Mouse (Mus musculus): Measurements from ENCODE around the gene Gm42669. TPM values are rescaled to one million over a fixed set of nuclear protein-coding genes. Genes with fewer than 3 reads are reported as not detected.

Gene Gm42669
- total and polyA plus RNA-seq, 2 experiments from 2014 or later, result 0.21 to 0.29 TPM

DNA sequence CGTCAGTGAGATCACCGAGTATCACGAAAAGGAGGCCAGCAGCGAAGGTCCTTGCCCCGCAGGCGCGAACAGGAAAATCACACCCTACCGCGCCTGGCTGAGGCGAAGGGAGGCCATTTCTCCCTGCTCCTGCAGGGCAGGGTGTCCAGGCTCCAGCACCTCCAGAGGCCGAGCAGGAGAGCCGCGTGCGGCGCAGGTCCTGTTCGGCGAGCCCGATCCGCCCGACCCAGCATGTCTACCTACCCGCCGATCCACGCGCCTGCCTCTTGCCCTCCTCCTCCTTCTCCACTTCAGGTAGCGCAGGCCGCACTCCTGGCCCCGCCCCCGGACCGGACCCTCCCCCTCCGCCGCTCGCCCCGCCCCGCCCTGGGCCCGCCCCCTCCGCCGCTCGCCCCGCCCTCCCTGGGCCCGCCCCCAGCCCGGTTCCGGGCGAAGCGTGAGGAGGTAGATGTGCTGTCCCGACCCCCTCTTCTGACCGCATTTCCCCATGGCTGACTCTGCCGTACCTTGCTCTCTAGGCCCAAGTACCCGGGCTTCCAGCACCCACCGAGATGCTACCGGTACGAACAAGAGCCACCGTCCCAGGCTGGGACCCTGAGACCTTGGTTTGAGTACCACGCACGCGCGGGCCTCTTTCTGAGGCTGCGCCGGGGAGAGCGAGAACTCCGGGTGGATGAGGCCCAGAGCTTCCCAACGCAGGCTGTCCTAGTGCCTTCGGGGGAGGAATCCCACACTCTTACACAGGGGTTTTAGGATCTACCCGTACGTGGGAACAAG lies 90.1 kb downstream of the Gm42669 start, which contains the start of the genes Rpap2 and Glmn:
Gene Rpap2, plus strand, starts transcription at position 73 of the 777 bp plus-strand sequence.
Gene Glmn, minus strand, starts transcription at position 588 of the 777 bp plus-strand sequence.
- no peaks in the 10 kb centered on the region for H3K9me3 ChIP-seq (ENCODE audit: low read length)
- peak within 1 kb of the TSS; percentile 91 for H3K27ac ChIP-seq (ENCODE audit: low read depth, low read length)
- peak; percentile 94 for DNase-seq
- WGBS, result 1% methylated on average over 56 of the region's 64 CpGs
- TF ChIP-seq CTCF (IDR thresholded peaks at IDR 0.05; ENCODE audit: low read depth), result 0 out of 2 replicates have a peak, but pooled peaks have one; percentile 18
- H3K9ac ChIP-seq, result peak within 1 kb of the TSS; percentile 81
- 0 out of 2 replicates have a peak, but pooled peaks cover 5% of the 10 kb centered on the region for H3K4me1 ChIP-seq (ENCODE audit: insufficient read depth)
- H3K4me3 ChIP-seq (ENCODE audit: low read depth, low read length), result peak within 1 kb of the TSS; percentile 73
- peak; percentile 97 for ATAC-seq
- no peaks in the 10 kb centered on the region for H3K27me3 ChIP-seq (ENCODE audit: insufficient read depth, low read length)
- H3K4me2 ChIP-seq (ENCODE audit: low read depth), result peak within 1 kb of the TSS; percentile 67
- peaks cover 12% of the 10 kb centered on the region for H3K36me3 ChIP-seq (ENCODE audit: insufficient read depth)

DNA sequence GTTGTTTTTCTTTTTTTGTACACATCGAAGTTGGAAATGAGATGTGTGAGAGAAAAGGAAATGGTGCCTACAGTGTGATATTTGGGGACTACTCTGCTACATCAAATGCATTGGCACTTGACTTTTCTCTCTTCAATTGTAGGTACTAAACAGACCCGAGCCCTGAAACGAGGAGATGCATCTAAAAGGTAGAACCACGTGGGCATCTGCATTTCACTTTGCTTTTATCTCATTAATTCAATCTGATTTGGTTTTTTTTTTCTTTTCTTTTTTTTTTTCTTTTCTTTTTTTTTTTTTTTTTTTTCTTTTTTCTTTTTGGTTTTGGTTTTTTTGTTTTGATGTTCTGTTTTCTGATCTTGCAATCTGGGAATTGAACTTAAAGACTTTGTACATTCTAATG lies 91.0 kb downstream of the Gm42669 start:
- peak overlapping the region; percentile 81; the same call in 1 of the 2 replicates for H3K9ac ChIP-seq
- no peaks in the 10 kb centered on the region for H3K9me3 ChIP-seq (ENCODE audit: low read length)
- no peak for TF ChIP-seq CTCF (IDR thresholded peaks at IDR 0.05; ENCODE audit: low read depth)
- peak overlapping the region; percentile 73 for H3K4me3 ChIP-seq (ENCODE audit: low read depth, low read length)
- H3K4me1 ChIP-seq (ENCODE audit: insufficient read depth), result 0 out of 2 replicates have a peak, but pooled peaks cover 5% of the 10 kb centered on the region
- DNase-seq (peak; percentile 1), ATAC-seq (no peak)
- H3K27me3 ChIP-seq (ENCODE audit: insufficient read depth, low read length), result no peaks in the 10 kb centered on the region
- H3K36me3 ChIP-seq (ENCODE audit: insufficient read depth), result peaks cover 18% of the 10 kb centered on the region
- 11% methylated on average over 4 of the region's 4 CpGs for WGBS
- peak overlapping the region; percentile 67 for H3K4me2 ChIP-seq (ENCODE audit: low read depth)
- peak overlapping the region; percentile 91; the same call in 1 of the 2 replicates for H3K27ac ChIP-seq (ENCODE audit: low read depth, low read length)

DNA sequence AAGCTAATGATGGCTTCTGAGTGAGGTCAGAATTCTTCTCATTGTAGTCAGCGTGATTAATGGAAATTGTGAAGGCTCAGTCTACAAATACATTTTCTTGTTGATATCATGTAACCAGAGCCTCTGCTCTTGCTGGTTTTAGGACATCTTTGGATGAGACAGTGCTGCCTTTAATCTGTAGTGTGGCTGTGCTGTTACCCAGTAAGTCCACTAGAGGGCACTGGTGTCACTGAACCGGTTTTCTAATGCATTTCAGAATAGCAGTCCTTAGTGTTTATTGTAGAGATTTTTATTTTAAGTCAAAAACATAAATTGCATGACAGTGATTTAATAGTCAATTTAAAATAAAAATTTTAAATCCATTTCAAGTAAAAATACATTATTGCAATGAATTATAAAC lies 103.8 kb downstream of the Gm42669 start:
- Histone ChIP-seq H3K9me3 (ENCODE audit: low read length) (no peaks in the 10 kb centered on the region), H3K27me3 (ENCODE audit: insufficient read depth, low read length) (no peaks in the 10 kb centered on the region), H3K36me3 (ENCODE audit: insufficient read depth) (peaks cover 14% of the 10 kb centered on the region), H3K4me2 (ENCODE audit: low read depth) (no peak overlapping the region), H3K27ac (ENCODE audit: low read depth, low read length) (no peak overlapping the region), H3K9ac (no peak overlapping the region), H3K4me1 (ENCODE audit: insufficient read depth) (no peaks in the 10 kb centered on the region), H3K4me3 (ENCODE audit: low read depth, low read length) (no peak overlapping the region)
- peak; percentile 85 for DNase-seq
- ATAC-seq, result peak; percentile 77
- peak; percentile 94 for TF ChIP-seq CTCF (IDR thresholded peaks at IDR 0.05; ENCODE audit: low read depth)
- 5% methylated on average over 2 of the region's 2 CpGs for WGBS

DNA sequence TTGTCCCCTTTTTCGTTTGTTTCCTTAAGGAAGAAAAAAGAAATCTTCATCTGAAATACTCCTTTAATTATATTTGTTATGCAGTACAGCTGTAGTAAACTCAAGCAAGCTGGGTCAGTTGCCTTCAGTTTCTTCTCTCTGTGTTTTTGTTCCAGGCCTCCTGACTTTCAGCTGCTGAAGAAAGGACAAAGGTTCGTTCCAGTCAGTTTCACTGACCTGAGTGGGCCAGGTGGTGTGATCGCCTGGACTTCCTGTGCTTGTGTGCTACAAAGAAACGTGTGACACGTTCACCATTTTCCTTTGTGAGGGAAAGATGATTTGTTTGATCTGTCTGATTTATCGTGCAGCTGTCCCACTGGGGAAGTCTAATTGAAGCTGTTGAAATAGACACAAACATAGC lies 110.6 kb downstream of the Gm42669 start:
- no peak overlapping the region for H3K4me2 ChIP-seq (ENCODE audit: low read depth)
- no peak for TF ChIP-seq CTCF (IDR thresholded peaks at IDR 0.05; ENCODE audit: low read depth)
- H3K27me3 ChIP-seq (ENCODE audit: insufficient read depth, low read length), result no peaks in the 10 kb centered on the region
- no peaks in the 10 kb centered on the region for H3K4me1 ChIP-seq (ENCODE audit: insufficient read depth)
- WGBS, result 84% methylated on average over 6 of the region's 6 CpGs
- no peak for ATAC-seq
- peaks cover 27% of the 10 kb centered on the region for H3K36me3 ChIP-seq (ENCODE audit: insufficient read depth)
- H3K9me3 ChIP-seq (ENCODE audit: low read length), result no peaks in the 10 kb centered on the region
- H3K27ac ChIP-seq (ENCODE audit: low read depth, low read length), result no peak overlapping the region
- DNase-seq, result no peak
- H3K4me3 ChIP-seq (ENCODE audit: low read depth, low read length), result no peak overlapping the region
- no peak overlapping the region for H3K9ac ChIP-seq

DNA sequence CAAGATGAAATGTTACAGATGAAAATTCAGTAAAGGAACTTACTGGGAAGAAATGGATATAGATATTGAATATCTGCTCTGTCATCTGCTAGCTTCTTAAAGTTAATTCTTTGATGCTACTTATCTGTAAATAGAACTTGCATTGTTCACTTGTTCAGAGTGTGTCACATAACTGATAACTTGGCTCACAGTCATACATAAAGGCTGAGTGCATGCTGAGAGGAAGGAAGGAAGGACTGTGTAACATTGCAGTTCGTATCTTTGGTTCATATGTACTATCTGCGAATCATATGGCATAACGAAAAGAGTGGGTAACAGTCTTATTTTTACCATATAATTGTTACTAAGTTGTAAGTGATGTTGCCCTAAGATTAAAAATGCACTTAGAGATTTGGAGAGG lies 113.9 kb downstream of the Gm42669 start:
- DNase-seq, result no peak
- WGBS, result 94% methylated on average over 3 of the region's 3 CpGs
- no peaks in the 10 kb centered on the region for H3K27me3 ChIP-seq (ENCODE audit: insufficient read depth, low read length)
- H3K27ac ChIP-seq (ENCODE audit: low read depth, low read length), result no peak overlapping the region
- no peak for ATAC-seq
- no peak overlapping the region for H3K4me2 ChIP-seq (ENCODE audit: low read depth)
- H3K9ac ChIP-seq, result no peak overlapping the region
- no peaks in the 10 kb centered on the region for H3K4me1 ChIP-seq (ENCODE audit: insufficient read depth)
- peaks cover 24% of the 10 kb centered on the region; the same call in 1 of the 2 replicates for H3K36me3 ChIP-seq (ENCODE audit: insufficient read depth)
- TF ChIP-seq CTCF (IDR thresholded peaks at IDR 0.05; ENCODE audit: low read depth), result no peak
- no peak overlapping the region for H3K4me3 ChIP-seq (ENCODE audit: low read depth, low read length)
- H3K9me3 ChIP-seq (ENCODE audit: low read length), result no peaks in the 10 kb centered on the region

Other genes starting within 250 kb of the Gm42669 start
- 5.5 and 14.3 TPM in 2 replicates for gene Tgfbr3, start 218.0 kb upstream of the Gm42669 start, total RNA-seq (2014; rRNA removed)
- gene Tgfbr3, start 218.0 kb upstream of the Gm42669 start, polyA plus RNA-seq (2015; fragmentation: Nextera tagmentation; extraction: Ambion mirVana), result 2.3 and 3.4 TPM in 2 replicates
- gene Brdt, start 176.5 kb upstream of the Gm42669 start, total RNA-seq (2014; rRNA removed), result 4.3 and 4.6 TPM in 2 replicates
- 2.1 and 2.3 TPM in 2 replicates for gene Brdt, start 176.5 kb upstream of the Gm42669 start, polyA plus RNA-seq (2015; fragmentation: Nextera tagmentation; extraction: Ambion mirVana)
- 12.9 and 15.4 TPM in 2 replicates for gene Ephx4, start 104.9 kb upstream of the Gm42669 start, total RNA-seq (2014; rRNA removed)
- 18.0 and 20.2 TPM in 2 replicates for gene Ephx4, start 104.9 kb upstream of the Gm42669 start, polyA plus RNA-seq (2015; fragmentation: Nextera tagmentation; extraction: Ambion mirVana)
- gene Lpcat2b, start 76.1 kb upstream of the Gm42669 start, total RNA-seq (2014; rRNA removed), result not detected in 2 replicates
- 0.05 TPM in 1 of 2 replicates, not detected in the other for gene Lpcat2b, start 76.1 kb upstream of the Gm42669 start, polyA plus RNA-seq (2015; fragmentation: Nextera tagmentation; extraction: Ambion mirVana)
- 51.8 and 52.5 TPM in 2 replicates for gene Btbd8, start 69.6 kb upstream of the Gm42669 start, total RNA-seq (2014; rRNA removed)
- 19.1 and 26.3 TPM in 2 replicates for gene Btbd8, start 69.6 kb upstream of the Gm42669 start, polyA plus RNA-seq (2015; fragmentation: Nextera tagmentation; extraction: Ambion mirVana)
- 0.23 and 0.38 TPM in 2 replicates for gene 1700028K03Rik, start 27.1 kb downstream of the Gm42669 start, total RNA-seq (2014; rRNA removed)
- 0.06 and 0.12 TPM in 2 replicates for gene 1700028K03Rik, start 27.1 kb downstream of the Gm42669 start, polyA plus RNA-seq (2015; fragmentation: Nextera tagmentation; extraction: Ambion mirVana)
- 19.2 and 24.9 TPM in 2 replicates for gene Rpap2, start 89.8 kb downstream of the Gm42669 start, total RNA-seq (2014; rRNA removed)
- gene Rpap2, start 89.8 kb downstream of the Gm42669 start, polyA plus RNA-seq (2015; fragmentation: Nextera tagmentation; extraction: Ambion mirVana), result 18.0 and 18.7 TPM in 2 replicates
- 18.0 and 24.1 TPM in 2 replicates for gene Glmn, start 90.3 kb downstream of the Gm42669 start, total RNA-seq (2014; rRNA removed)
- 29.0 and 35.4 TPM in 2 replicates for gene Glmn, start 90.3 kb downstream of the Gm42669 start, polyA plus RNA-seq (2015; fragmentation: Nextera tagmentation; extraction: Ambion mirVana)
- gene Gfi1, start 218.4 kb downstream of the Gm42669 start, total RNA-seq (2014; rRNA removed), result not detected in 2 replicates
- not detected in 2 replicates for gene Gfi1, start 218.4 kb downstream of the Gm42669 start, polyA plus RNA-seq (2015; fragmentation: Nextera tagmentation; extraction: Ambion mirVana)